Mouse (Mus musculus) heart, embryonic 13.5 days (tissue): Measurements from ENCODE around the gene Mier3. TPM values are rescaled to one million over a fixed set of nuclear protein-coding genes. Genes with fewer than 3 reads are reported as not detected.

ENCODE experiments used
- ATAC-seq: fragments of 200-750 bp; cut with Nextera tagmentation; 2 replicates; pipeline ENCODE4 v1.8.0; 2017; ENCODE audit warnings: moderate TSS enrichment; ENCODE audit not compliant: insufficient number of reproducible peaks, low FRiP score, low TSS enrichment; ENCODE audit errors: extremely low read depth
- H3K27ac ChIP-seq: fragments of 300-500 bp; sonication (generic); replicated peaks from 2 replicates; pipeline ENCODE4 v1.5.1; 2015; ENCODE audit warnings: moderate library complexity, mild to moderate bottlenecking, inconsistent platforms
- H3K27me3 ChIP-seq: fragments of 300-500 bp; sonication (generic); replicated peaks from 2 replicates; pipeline ENCODE4 v1.6.1; 2015; ENCODE audit warnings: mild to moderate bottlenecking, inconsistent platforms
- H3K36me3 ChIP-seq: fragments of 300-500 bp; sonication (generic); 2 replicates; pipeline ENCODE4 v1.6.1; 2015; ENCODE audit warnings: mild to moderate bottlenecking, inconsistent platforms
- H3K4me1 ChIP-seq: fragments of 300-500 bp; sonication (generic); 2 replicates; pipeline ENCODE4 v1.6.1; 2015; ENCODE audit warnings: inconsistent platforms
- H3K4me2 ChIP-seq: fragments of 300-500 bp; sonication (generic); 2 replicates; pipeline ENCODE4 v1.6.1; 2015; ENCODE audit warnings: inconsistent platforms, mild to moderate bottlenecking, moderate library complexity
- H3K4me3 ChIP-seq: fragments of 300-500 bp; sonication (generic); 2 replicates; pipeline ENCODE4 v1.5.1; 2015; ENCODE audit warnings: moderate library complexity, mild to moderate bottlenecking, inconsistent platforms
- H3K9ac ChIP-seq: fragments of 300-500 bp; sonication (generic); 2 replicates; pipeline ENCODE4 v1.6.1; 2015; ENCODE audit warnings: inconsistent platforms, mild to moderate bottlenecking, moderate library complexity
- H3K9me3 ChIP-seq: fragments of 300-500 bp; sonication (generic); 2 replicates; pipeline ENCODE4 v1.6.1; 2016; ENCODE audit warnings: inconsistent platforms
- WGBS: fragments of 180-500 bp; shearing (Covaris S2); methylation state at CpG from one replicate; pipeline ENCODE4 v1.1.7; 2015; ENCODE audit warnings: mixed read lengths; 5-methylcytosine and 5-hydroxymethylcytosine counted together
- polyA plus RNA-seq: library from polyadenylated mRNA; unstranded; fragments of >200 nt; fragmentation: Nextera tagmentation; extraction: Ambion mirVana; gene quantifications from 2 replicates; pipeline ENCODE4 v1.2.1, GENCODE M21; 2015

Gene Mier3
- polyA plus RNA-seq, 1 experiment from 2014 or later: 13.7 TPM

DNA sequence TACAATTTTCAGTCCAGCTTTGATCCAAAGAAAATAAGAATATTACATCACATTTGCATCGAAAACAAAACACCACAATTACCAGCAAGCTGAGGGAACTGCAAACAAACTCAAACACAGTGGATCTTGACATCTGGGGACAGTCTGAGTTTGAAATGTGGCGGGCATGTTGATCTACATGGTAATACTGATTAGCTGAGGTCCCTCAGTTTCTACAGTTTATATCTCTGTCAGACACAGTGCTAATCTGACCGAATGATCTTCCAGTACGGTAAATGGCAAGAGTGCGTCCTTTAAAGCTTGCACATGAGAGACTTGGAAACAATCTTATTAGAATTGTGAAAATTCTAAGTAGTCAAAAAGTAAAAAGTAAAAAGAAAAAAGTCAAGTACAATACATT, 66.1 kb downstream of the Mier3 start:
- 0 out of 2 replicates have a peak, but pooled peaks cover 8% of the 10 kb centered on the region for H3K4me1 ChIP-seq
- no peak overlapping the region for H3K4me3 ChIP-seq
- WGBS: 84% methylated on average over 5 of the region's 5 CpGs

DNA sequence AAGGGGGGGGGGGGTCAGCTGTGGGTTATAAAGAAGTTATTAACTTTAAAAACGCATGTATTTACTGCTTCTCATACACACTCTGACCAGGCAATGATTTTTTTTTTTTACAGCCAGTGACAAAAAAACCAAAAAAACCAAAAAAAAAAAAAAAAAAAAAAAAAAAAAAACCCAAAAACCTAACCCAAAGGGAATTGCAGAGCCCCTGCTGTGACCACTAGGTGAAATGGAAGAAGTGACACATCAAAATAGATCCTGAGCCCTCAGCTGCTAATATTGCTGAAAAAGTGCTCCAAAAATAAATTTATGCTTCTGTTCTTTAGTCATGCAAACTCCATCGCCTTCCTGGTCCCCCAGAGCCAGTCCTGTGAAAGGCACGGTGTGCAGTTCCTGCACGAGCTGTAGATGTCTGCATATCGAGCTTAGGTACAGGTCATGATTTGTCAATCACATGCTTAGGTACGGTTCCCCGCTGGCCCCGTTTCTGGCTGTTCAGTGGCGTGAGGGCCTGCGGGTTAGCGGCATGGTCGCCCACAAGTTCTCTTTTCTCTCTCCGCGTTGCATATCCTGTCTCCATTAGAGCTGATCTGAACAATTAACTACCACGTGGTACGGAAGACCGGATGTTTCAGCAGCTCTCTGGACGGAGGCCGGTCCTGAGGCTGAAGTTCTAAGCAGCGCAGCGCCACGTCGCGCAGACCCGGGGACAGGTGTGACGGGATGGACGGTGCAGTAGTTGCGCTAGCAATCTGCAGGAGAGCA, 67.7 kb downstream of the Mier3 start:
- Histone ChIP-seq H3K27me3 (no peaks in the 10 kb centered on the region), H3K9ac (no peak overlapping the region), H3K4me1 (0 out of 2 replicates have a peak, but pooled peaks cover 8% of the 10 kb centered on the region), H3K27ac (no peak overlapping the region), H3K4me3 (no peak overlapping the region), H3K4me2 (no peak overlapping the region), H3K9me3 (no peaks in the 10 kb centered on the region), H3K36me3 (peaks cover 66% of the 10 kb centered on the region)
- no peak for ATAC-seq
- WGBS: 94% methylated on average over 28 of the region's 28 CpGs

More for the DNA sequence above, 66.1 kb downstream of the Mier3 start:
- Histone ChIP-seq H3K27ac (no peak overlapping the region), H3K27me3 (no peaks in the 10 kb centered on the region), H3K9ac (no peak overlapping the region), H3K36me3 (peaks cover 49% of the 10 kb centered on the region), H3K9me3 (no peaks in the 10 kb centered on the region), H3K4me2 (no peak overlapping the region)
- ATAC-seq: no peak

DNA sequence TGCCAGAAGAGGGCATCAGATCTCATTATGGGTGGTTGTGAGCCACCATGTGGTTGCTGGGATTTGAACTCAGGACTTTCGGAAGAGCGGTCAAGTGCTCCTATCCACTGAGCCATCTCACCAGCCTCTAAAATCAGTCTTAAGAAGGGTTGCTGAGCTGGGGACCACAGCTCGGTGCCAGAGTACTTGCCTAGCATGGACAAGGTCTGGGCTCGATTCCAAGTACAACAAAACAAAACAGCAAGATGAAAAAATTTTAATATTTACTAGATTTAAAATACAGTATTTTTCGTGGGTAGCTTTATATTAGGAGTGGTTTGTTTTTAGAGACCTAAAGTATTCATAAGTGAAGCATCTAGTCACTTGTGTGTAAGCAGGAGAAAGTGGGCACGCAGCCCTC, 72.5 kb downstream of the Mier3 start:
- H3K36me3 ChIP-seq: peaks cover 100% of the 10 kb centered on the region
- WGBS: 84% methylated on average over 6 of the region's 6 CpGs
- H3K4me3 ChIP-seq: no peak overlapping the region
- no peak overlapping the region for H3K9ac ChIP-seq
- no peaks in the 10 kb centered on the region for H3K27me3 ChIP-seq
- no peak overlapping the region for H3K4me2 ChIP-seq
- H3K27ac ChIP-seq: no peak overlapping the region
- no peak for ATAC-seq
- no peaks in the 10 kb centered on the region for H3K4me1 ChIP-seq
- no peaks in the 10 kb centered on the region for H3K9me3 ChIP-seq

DNA sequence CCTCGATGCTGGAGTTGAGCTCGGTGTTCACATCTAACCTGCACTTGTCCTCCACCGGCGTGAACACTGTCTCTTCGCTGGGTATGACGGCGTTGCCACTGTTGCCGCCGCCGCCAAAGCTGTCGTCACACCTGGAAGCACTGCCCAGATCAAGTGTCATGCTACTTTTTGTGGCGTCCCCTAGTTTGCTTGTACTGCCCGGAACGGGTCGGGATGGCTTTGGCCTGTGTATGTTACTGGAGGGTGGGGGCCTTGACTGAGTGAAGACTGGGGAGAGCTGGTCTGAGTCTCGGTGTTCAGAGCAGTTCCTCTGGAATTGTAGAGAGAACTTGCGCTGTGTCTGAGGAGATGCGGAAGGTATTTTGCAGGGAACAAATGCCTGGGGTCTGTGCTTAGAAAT, 74.6 kb downstream of the Mier3 start:
- Histone ChIP-seq H3K9me3 (no peaks in the 10 kb centered on the region), H3K4me3 (no peak overlapping the region), H3K27ac (no peak overlapping the region), H3K4me2 (no peak overlapping the region), H3K9ac (no peak overlapping the region), H3K36me3 (peaks cover 99% of the 10 kb centered on the region), H3K4me1 (no peaks in the 10 kb centered on the region), H3K27me3 (no peaks in the 10 kb centered on the region)
- 95% methylated on average over 18 of the region's 18 CpGs for WGBS
- no peak for ATAC-seq

DNA sequence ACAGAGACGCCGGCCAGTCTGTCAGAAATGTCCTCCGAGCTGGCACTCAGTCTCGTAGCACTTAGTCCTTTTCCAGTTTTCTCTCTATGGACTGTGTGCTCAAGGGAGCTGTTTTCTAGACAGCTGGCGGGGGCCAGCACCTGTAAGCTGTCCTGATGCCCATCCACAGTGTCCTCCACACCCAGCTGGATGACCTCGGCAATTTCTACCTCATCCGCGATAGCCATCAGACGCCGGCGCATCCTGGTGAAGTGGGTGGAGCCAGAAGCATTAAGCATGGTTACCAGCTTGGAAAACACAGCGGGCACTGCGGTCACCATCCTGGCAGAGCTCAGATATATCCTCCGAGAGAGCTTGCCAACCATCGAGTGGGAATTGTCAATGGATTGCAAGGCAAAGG, 75.2 kb downstream of the Mier3 start:
- no peaks in the 10 kb centered on the region for H3K9me3 ChIP-seq
- H3K4me1 ChIP-seq: no peaks in the 10 kb centered on the region
- no peak overlapping the region for H3K9ac ChIP-seq
- no peaks in the 10 kb centered on the region for H3K27me3 ChIP-seq
- no peak overlapping the region for H3K4me3 ChIP-seq
- no peak for ATAC-seq
- no peak overlapping the region for H3K4me2 ChIP-seq
- H3K36me3 ChIP-seq: peaks cover 99% of the 10 kb centered on the region
- no peak overlapping the region for H3K27ac ChIP-seq
- WGBS: 93% methylated on average over 15 of the region's 15 CpGs

DNA sequence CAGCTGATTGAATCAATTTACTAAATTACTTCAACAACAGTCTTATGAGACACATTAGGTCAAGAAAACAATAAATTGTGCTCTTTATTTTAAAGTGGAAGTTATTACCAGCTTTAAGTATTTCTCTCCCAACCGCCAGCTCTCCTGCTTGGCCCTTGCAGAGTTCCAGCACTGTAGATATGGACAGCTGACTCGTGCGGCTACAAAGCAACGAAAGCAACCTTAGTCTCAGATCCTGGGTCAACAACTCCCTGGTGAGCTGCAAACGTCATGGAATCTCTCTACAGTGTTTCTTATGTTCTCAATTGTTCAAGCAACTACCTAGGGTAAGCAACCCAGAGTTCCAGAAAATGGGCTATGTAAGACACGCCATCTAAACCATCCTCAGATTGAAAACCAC, 76.2 kb downstream of the Mier3 start:
- no peak overlapping the region for H3K4me2 ChIP-seq
- no peaks in the 10 kb centered on the region for H3K9me3 ChIP-seq
- no peak for ATAC-seq
- H3K4me3 ChIP-seq: no peak overlapping the region
- no peaks in the 10 kb centered on the region for H3K27me3 ChIP-seq
- H3K9ac ChIP-seq: no peak overlapping the region
- 88% methylated on average over 6 of the region's 6 CpGs for WGBS
- no peaks in the 10 kb centered on the region for H3K4me1 ChIP-seq
- no peak overlapping the region for H3K27ac ChIP-seq
- peaks cover 98% of the 10 kb centered on the region for H3K36me3 ChIP-seq

DNA sequence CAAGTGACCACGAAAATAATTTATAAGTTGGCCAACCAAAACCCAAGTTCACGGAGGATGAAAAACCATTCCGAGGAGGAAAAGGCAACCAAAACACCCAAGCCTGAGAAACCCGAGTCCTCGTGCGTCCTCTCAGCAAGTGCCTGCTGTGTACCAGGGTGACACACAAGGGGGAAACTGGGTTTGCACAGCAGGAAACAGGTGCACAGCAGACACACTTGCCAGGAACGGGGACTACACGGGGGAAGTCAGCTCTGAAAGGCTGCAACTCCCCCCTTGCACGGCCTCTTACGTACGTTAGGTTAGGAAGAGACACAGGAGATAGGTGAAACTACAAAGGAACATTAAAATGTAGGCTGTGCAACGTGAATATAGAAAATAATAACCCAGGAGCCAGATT, 81.7 kb downstream of the Mier3 start:
- H3K9ac ChIP-seq: no peak overlapping the region
- H3K4me1 ChIP-seq: no peaks in the 10 kb centered on the region
- no peak for ATAC-seq
- H3K36me3 ChIP-seq: peaks cover 96% of the 10 kb centered on the region
- no peak overlapping the region for H3K4me2 ChIP-seq
- no peak overlapping the region for H3K27ac ChIP-seq
- 86% methylated on average over 12 of the region's 12 CpGs for WGBS
- no peak overlapping the region for H3K4me3 ChIP-seq
- no peaks in the 10 kb centered on the region for H3K9me3 ChIP-seq
- H3K27me3 ChIP-seq: no peaks in the 10 kb centered on the region

Other genes starting within 250 kb of the Mier3 start
- 47.3 and 47.8 TPM in 2 replicates for gene Gpbp1, start 190.9 kb upstream of the Mier3 start, polyA plus RNA-seq
- not detected in 2 replicates for gene Gm49496, start 131.0 kb upstream of the Mier3 start, polyA plus RNA-seq
- gene Gm10198, start 88.2 kb upstream of the Mier3 start, polyA plus RNA-seq: not detected in 2 replicates
- gene Map3k1, start 128.0 kb downstream of the Mier3 start, polyA plus RNA-seq: 12.5 and 12.8 TPM in 2 replicates